Mouse (Mus musculus): ENCODE measurements around the gene Fam151a.

DNA sequence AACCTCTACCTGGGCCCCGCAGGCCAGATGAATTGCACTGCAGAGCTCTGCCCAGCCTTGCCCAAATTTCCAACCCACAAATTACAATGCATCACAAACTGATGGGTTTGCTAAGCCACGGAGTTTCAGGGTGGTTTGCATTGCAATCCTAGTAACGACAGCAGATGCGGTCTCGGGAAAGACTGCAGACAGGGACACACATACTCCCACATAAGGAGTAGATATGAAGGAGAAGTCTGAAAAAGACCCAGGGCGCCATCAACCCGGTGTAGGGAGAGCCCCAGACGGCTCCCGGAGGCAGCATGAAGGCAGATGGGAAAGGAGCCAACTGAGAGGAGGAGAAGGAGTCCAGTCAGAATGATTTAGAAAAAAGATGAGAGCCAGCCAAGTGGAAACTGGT is 56.0 kb downstream of the Fam151a start:
- no peak for TF ChIP-seq GATA1 (IDR thresholded peaks at IDR 0.05; ENCODE audit: low read length)
- TF ChIP-seq TAL1 (IDR thresholded peaks at IDR 0.05; ENCODE audit: low read length), result no peak

All from erythroblast, embryonic 14.5 days (primary cell).